Mouse (Mus musculus) adrenal gland (tissue): Measurements from ENCODE around the gene Zc3h4.

ENCODE experiments used
- intact Hi-C: fragments of 180-260 bp; cut with DNase I; formaldehyde crosslinking; loops from one replicate; pipeline ENCODE4 v1.15.1; 2025

Gene Zc3h4

GRCm38 (mm10) chr7:16423731-16424130, 23.0 kb downstream of the Zc3h4 start:
- intact Hi-C loops, result no loop called here

GRCm38 (mm10) chr7:16425721-16426120, 25.0 kb downstream of the Zc3h4 start:
- intact Hi-C loops, result loop anchor here (2.0 kb wide), 1 partner anchor 29 kb away; no protein-coding TSS in a partner anchor

GRCm38 (mm10) chr7:16426129-16426729, 25.5 kb downstream of the Zc3h4 start:
- intact Hi-C loops, result loop anchor here (2.0 kb wide), 1 partner anchor 29 kb away; no protein-coding TSS in a partner anchor

- intact Hi-C loops, result no loop called here
Observed at GRCm38 (mm10) chr7:16433352-16433971, 32.8 kb downstream of the Zc3h4 start.

GRCm38 (mm10) chr7:16435088-16435487, 34.4 kb downstream of the Zc3h4 start:
- intact Hi-C loops, result no loop called here

GRCm38 (mm10) chr7:16441241-16441640, 40.5 kb downstream of the Zc3h4 start:
- intact Hi-C loops, result no loop called here

- intact Hi-C loops, result no loop called here
Observed at GRCm38 (mm10) chr7:16451656-16452055, 50.9 kb downstream of the Zc3h4 start.

- intact Hi-C loops, result no loop called here
Observed at GRCm38 (mm10) chr7:16452587-16453073, 51.9 kb downstream of the Zc3h4 start, which contains the start of gene Tmem160. Gene Tmem160, plus strand, starts transcription at chr7:16452779.

- intact Hi-C loops, result no loop called here
Observed at GRCm38 (mm10) chr7:16453118-16453711, 52.5 kb downstream of the Zc3h4 start.

GRCm38 (mm10) chr7:16455016-16455415, 54.3 kb downstream of the Zc3h4 start:
- intact Hi-C loops, result loop anchor here (5.0 kb wide), 1 partner anchor 42 kb away; no protein-coding TSS in a partner anchor

- intact Hi-C loops, result loop anchor here (5.0 kb wide), 1 partner anchor 41 kb away; no protein-coding TSS in a partner anchor
Observed at GRCm38 (mm10) chr7:16456289-16456688, 55.6 kb downstream of the Zc3h4 start.

- intact Hi-C loops, result loop anchor here (10.0 kb wide), 1 partner anchor 166 kb away; no protein-coding TSS in a partner anchor
Observed at GRCm38 (mm10) chr7:16460566-16460965, 59.9 kb downstream of the Zc3h4 start.

GRCm38 (mm10) chr7:16461151-16461550, 60.4 kb downstream of the Zc3h4 start:
- intact Hi-C loops, result loop anchor here (10.0 kb wide), 1 partner anchor 166 kb away; no protein-coding TSS in a partner anchor

- intact Hi-C loops, result loop anchor here (2.0 to 10.0 kb wide), 2 partner anchors 65 to 167 kb away; no protein-coding TSS in a partner anchor
Observed at GRCm38 (mm10) chr7:16461705-16462104, 61.0 kb downstream of the Zc3h4 start.

GRCm38 (mm10) chr7:16463214-16463613, 62.5 kb downstream of the Zc3h4 start:
- intact Hi-C loops, result loop anchor here (2.0 to 10.0 kb wide), 2 partner anchors 66 to 168 kb away; no protein-coding TSS in a partner anchor

GRCm38 (mm10) chr7:16465160-16465559, 64.5 kb downstream of the Zc3h4 start:
- intact Hi-C loops, result loop anchor here (10.0 kb wide), 1 partner anchor 170 kb away; no protein-coding TSS in a partner anchor

- intact Hi-C loops, result loop anchor here (10.0 kb wide), 1 partner anchor 171 kb away; no protein-coding TSS in a partner anchor
Observed at GRCm38 (mm10) chr7:16465568-16465967, 64.9 kb downstream of the Zc3h4 start.

GRCm38 (mm10) chr7:16466565-16466964, 65.9 kb downstream of the Zc3h4 start:
- intact Hi-C loops, result loop anchor here (10.0 kb wide), 1 partner anchor 172 kb away; no protein-coding TSS in a partner anchor

GRCm38 (mm10) chr7:16468115-16468514, 67.4 kb downstream of the Zc3h4 start:
- intact Hi-C loops, result loop anchor here (10.0 kb wide), 1 partner anchor 173 kb away; no protein-coding TSS in a partner anchor

- intact Hi-C loops, result no loop called here
Observed at GRCm38 (mm10) chr7:16471549-16471948, 70.8 kb downstream of the Zc3h4 start.

- intact Hi-C loops, result no loop called here
Observed at GRCm38 (mm10) chr7:16472116-16472709, 71.5 kb downstream of the Zc3h4 start.
